Mouse (Mus musculus) E14TG2a.4 (cell line): ENCODE results near the gene B230118H07Rik.

Source experiments
- CTCF ChIP-seq: conservative IDR thresholded peaks from 2 replicates; pipeline ENCODE4 v1.5.1; 2014; ENCODE audit warnings: low read length
- NANOG ChIP-seq: IDR thresholded peaks from 2 replicates; pipeline ENCODE4 v1.6.1; 2014; ENCODE audit warnings: borderline replicate concordance, low read length, mixed read lengths

DNA sequence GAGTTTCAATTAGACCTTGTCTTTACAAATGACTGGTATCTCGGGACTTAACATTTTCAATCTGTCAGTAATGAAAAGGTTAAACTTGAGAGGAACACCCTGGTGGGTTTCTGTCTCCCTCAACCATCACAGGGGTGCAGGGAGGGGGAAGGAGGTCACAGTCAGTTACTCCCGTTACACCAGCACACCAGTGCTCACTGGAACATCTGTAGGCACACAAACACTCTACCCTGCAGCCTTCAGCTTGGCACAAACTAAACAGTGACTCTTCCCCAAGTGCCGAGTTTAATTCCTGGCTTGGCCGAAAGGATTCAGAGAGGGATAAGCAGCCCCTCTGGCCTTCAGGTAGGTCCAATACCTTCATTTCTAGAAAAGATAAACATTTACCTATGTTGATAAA, 24.8 kb downstream of the B230118H07Rik start, which contains the start of gene Rag2:
- TF ChIP-seq CTCF, result no peak
- TF ChIP-seq NANOG, result no peak
